Mouse (Mus musculus) layer of hippocampus, postnatal 36 days (tissue): ENCODE results near the gene Rad1. TPM values are rescaled to one million over a fixed set of nuclear protein-coding genes. Genes with fewer than 3 reads are reported as not detected.
"Not testable (repeated sequence)": the region's sequence is repeated elsewhere in the genome, so short reads cannot be mapped to it uniquely, and the experiment has no call there.

ENCODE experiments used
- DNase-seq, 2 experiments: peaks; one replicate each; pipeline ENCODE4 v3.0.0; 2022
- total RNA-seq, 2 experiments: library from RNA; stranded (reverse); gene quantifications; 2 replicates each; pipeline ENCODE4 v1.2.3; 2021

Gene Rad1
- 10 to 100 TPM; 12.7 to 13.5 TPM for total RNA-seq

- DNase-seq: peak; percentile 92 to 93
These were observed at the start of gene Rad1, which contains the start of gene Brix1 for GRCm38 (mm10) chr15:10485484-10486364. Rad1 (plus strand) TSS chr15:10486018. Brix1 (minus strand) TSS chr15:10485947.

DNA sequence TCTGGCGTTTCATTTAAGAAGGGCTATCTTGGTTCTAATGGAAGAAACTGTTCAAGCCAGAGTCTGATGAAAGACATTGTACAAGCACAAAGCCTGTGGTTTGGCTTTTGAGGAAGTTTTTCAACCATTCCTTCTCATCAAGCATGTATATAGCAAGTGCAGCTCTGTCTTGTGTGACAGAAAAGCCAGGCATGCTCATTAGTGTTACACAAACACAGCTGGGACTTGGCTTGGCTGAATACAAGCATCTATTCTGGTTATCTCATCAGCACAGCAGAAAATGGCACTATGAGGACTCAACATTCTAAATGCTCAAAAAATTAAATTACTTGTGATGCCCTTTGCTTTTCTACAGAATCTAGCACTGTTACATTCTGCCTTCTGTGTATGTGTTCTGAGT, 48.9 kb upstream of the Rad1 start:
- no peak for DNase-seq

DNA sequence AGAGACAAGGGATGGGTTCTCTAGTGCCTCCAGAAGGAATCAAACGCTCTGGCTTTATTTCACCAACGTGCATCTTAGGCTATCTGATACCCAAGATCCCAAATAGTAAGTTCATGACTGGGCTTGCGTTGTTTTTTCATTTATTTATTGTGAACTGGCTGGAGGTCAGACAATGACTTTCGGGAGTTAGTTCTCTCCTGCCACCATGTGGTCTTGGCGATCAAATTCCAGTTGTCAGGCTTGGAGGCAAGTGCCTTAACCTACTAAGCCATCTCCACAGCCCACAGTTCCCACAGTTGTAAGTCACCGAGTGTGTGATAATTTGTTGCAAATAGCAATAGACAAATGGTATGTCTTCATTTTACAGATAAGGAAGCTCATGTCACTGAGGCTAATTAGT, 45.9 kb upstream of the Rad1 start:
- DNase-seq: no peak

- no peak for DNase-seq
These were observed 44.3 kb upstream of the Rad1 start for GRCm38 (mm10) chr15:10441493-10441892.

DNA sequence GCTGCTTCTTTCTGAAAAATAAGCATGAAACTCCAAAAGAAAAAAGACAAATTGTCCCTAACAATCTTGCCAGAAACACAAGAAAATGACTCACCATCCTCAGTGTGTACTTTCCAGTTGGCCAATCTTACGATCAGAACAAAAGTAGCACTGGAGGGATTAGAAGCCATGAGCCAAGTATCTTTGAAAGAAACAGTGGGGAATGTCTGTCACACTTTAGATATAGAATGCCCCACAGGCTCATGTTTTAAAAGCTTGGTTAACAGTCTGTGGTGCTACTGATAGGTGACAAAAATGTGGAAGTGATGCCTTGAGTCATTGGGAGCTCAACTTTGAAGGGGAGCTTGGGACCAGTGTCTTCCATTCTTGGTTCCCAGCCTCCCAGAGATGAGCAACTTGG, 43.5 kb upstream of the Rad1 start:
- no peak for DNase-seq

DNA sequence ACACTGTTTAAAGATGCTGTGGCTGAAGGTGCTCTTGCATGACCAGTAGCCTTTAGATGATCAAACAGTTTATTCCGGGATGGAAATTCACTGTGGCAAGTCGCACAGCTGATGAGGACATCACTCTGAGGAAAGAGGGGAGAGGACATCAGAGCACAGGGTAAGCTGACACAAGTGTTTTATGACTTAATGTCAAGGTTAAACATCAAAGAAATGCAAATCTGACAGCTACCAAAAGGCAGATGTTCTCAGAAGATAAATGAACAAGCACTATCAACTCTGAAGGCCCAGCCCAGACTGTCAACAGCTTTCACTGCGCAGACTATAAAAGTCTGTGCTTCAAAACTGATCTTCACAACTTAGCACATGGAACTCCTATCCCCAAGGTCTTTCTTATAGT, 38.7 kb upstream of the Rad1 start:
- DNase-seq: no peak

DNA sequence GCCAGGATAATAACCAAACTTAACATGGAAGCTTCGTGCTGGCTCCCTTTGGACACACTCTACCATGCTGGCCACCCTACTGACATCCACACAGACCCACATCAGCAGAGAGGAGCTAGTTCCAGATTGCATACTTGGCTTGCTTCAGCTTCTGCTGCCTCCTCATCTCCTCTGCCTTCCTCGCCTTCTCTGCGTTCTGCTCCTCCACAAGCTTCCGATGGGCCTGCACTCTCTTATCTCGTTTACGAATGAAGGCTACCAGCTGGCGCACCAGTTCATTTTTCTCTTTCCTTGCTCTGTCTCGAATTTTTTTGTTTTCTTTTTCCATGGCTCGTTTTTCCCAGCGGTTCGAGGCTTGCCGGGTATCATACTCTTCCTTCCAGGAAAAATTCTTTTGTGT, 24.8 kb upstream of the Rad1 start:
- peak; percentile 13 to 19 for DNase-seq

DNA sequence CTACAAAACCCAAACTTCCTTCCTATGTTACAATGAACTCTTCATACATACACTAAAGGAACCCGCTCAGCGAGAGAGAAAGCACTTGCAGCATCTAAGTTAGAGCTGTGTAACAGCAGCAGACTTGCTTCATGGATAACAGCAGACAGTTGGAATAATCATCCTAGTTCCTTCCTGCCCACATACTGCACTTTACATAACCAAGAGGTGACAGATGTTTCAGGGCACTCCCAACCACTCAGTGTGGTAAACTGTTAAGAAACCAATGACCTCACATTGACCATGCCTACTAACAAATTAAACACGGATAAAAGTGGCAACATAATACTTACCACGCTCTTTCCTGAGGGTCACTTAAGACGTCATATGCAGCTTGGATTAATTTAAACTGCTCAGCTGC, 22.3 kb upstream of the Rad1 start:
- no peak for DNase-seq

DNA sequence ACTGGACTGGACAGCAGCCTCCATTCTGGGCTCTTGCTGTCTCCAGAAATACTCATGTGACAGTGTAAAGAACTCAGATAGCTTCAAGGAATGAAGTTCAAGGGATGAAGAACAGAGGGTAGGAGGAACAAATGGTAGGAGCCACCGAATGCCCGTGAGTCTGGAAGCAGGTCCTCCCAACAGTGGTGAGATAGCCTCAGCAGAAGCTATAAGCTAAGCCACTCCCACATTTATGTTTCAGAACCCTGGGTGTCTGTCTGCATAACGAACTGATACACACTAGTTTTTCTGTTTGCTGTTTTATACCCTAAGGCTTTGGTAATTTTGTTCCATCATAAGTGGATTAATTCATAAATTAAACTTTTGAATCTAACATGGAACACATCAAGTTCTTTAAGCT, 21.1 kb upstream of the Rad1 start:
- DNase-seq: no peak

DNA sequence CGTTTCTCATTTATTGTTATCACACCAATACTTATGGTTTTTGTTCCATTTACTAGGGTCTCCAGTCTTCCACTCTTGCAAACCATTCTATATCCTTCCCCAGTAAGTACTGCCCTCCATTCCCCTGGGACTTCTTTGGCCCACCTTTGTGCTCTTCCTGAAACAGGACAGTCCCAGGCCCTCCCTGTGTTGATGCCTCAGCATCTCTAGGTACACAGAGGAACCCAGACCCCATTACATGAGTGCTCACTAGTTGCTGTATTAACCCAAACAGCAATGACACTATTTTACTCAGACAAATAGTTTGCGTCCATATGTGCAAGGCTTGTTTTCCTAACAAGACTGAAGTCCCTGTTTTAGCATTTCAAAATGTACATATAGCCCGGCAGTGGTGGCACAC, 17.1 kb upstream of the Rad1 start:
- DNase-seq: no peak

DNA sequence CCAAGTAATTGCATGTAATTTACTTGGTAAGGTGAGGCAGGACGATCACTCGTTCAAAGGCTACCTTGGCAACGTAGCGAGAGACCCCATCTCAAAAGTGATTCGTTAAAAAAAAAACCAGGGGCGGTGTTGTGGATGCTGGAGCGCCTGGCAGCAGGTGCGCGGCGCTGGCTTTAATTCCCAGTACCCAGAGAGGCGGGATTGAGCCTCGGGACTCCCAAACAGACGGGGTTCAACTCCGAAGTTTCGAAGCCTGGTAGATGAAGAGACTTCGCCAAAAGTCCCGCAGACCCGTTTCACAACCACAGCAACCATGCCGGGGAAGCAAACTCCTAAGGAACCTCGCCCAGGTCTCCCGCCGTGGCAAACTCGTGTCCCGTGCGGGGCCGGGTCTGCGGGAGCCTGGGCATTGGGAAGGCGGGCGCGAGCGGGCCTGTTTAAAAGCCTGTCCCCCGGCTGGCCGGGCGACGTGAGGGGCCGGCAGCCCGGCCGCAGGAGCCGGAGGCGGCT, 16.1 kb upstream of the Rad1 start:
- peak; percentile 28 to 39 for DNase-seq

DNA sequence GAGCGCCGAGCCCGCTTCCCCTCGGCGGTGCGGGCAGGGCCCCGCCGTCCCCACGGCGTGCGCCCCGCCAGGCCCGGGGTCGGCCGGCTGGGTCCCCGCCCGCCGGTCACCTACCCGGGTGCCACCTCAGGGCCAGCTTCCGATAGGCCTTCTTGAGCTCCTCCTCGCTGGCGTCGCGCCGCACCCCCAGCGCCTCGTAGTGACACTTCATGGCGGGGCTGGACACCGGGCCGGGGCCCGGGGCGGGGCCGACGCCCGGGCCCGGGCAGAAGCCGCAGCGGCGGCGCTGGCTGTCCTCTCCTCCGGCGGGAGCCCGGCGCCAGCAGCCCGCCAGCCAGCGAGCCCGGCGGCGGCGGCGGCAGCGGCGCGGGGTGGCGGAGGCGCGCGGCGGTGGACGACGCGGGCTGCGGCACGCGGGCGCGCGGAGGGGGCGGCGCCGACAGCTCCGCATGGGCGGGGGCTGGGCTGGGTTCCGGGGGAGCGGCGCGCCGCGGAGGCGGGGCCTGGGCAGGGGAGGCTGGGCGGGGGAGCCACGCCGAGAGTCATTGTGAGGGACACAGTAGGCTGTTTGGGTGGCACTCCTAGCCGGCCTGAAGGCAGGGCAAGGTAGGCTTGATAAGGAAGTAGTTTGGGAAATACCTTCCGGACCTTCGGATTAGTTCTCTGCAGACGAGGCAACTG, 15.5 kb upstream of the Rad1 start, which contains the start of gene Dnajc21:
Gene Dnajc21 (minus strand): TSS at position 366 of the 681 bp plus-strand sequence.
- DNase-seq: peak; percentile 74 to 80

DNA sequence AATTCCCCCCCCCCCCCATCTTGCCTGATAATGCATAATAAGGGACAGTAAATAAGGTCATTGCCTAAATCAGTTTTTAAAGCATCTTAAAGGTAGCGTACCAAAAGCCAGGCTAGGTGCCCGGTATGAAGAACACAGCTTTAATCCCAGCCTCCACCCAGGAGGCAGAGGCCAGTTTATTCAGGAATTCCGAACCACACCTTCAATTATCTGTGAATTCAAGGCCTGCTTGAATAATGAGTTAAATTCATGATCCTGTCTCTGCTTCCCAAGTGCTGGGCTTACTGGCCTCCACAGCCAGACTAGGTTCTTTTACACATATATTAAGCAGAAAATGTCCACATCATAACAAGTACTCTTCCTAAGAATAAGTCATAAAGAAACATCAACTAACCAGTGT, 14.9 kb upstream of the Rad1 start:
- no peak for DNase-seq

- DNase-seq: no peak
These were observed 584 bp downstream of the Rad1 start for GRCm38 (mm10) chr15:10486365-10486839.

GRCm38 (mm10) chr15:10487246-10487645, 1.4 kb downstream of the Rad1 start:
- DNase-seq: no peak

DNA sequence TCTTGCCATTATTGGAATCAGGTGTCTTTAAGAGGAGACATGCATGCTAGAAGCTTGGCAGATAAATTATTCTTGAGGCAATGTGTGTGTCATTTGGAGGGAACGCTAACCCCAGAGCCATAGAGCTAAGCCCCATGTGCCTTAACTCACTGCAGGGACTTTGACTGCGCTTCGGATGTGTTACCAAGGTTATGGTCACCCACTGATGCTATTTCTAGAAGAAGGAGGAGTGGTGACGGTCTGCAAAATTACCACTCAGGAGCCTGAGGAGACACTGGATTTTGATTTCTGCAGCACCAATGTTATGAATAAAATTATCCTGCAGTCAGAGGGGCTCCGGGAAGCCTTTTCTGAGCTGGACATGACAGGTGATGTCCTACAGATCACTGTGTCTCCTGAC, 4.3 kb downstream of the Rad1 start:
- DNase-seq: no peak

- no peak for DNase-seq
These were observed 10.1 kb downstream of the Rad1 start for GRCm38 (mm10) chr15:10495944-10496343.

DNA sequence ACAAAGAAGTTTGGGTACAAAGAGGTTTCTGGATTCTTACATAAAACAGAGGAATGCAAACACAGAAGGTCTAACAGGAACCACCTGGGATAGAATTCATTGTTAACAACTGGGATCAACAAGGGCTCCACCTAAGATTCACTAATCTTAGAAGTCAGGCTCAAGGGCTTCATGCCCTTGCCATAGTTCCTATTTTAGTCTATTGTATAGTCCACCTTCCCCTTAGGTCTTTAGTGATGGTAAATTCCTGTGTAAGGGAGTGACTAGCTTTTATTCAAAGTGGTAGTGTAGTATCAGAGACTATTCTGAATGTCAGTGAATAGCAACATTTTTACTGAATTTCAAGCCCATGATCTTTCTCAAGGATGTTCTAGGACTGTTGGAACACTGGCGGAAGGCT, 10.9 kb downstream of the Rad1 start:
- DNase-seq: not testable (repeated sequence)

- DNase-seq: no peak
These were observed 13.8 kb downstream of the Rad1 start for GRCm38 (mm10) chr15:10499593-10499992.

GRCm38 (mm10) chr15:10500035-10500434, 14.2 kb downstream of the Rad1 start:
- no peak for DNase-seq

- peak; percentile 40 to 52 for DNase-seq
These were observed 15.3 kb downstream of the Rad1 start for GRCm38 (mm10) chr15:10500838-10501719.

- DNase-seq: no peak
These were observed 20.3 kb downstream of the Rad1 start for GRCm38 (mm10) chr15:10506099-10506498.
